Mouse (Mus musculus): ENCODE results near the gene Zfp949. TPM values are rescaled to one million over a fixed set of nuclear protein-coding genes. Genes with fewer than 3 reads are reported as not detected.

Zfp949 gene
- total and polyA plus RNA-seq, 3 experiments, result 5.2 to 9.3 (median 7.5) TPM

DNA sequence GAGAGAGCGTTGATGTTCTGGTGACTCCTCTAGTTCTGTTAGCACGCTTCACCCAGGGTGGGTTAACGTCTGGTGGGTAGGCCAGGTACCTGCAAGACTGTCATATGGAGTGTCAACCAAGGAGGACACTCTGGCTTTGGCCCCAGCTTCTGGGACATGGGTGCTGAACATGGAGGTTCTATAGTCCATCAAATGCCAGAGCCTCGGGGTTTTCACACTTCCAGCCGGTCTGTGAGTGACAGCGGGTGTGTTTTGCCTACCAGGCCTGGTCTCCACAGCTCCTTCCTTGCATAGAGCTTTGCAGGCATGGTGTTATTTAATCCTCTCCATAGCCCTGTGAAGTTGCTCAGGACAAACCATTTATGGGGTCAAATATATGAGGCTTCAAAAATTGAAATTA lies 22.5 kb upstream of the Zfp949 start:
- no peak for TF ChIP-seq JUND (conservative IDR thresholded peaks at IDR 0.05; ENCODE audit: low read depth, low read length)
- no peaks in the 10 kb centered on the region for H3K9me3 ChIP-seq (replicated peaks; ENCODE audit: low read length)
- peaks cover 1 to 9% of the 10 kb centered on the region in 2 experiments; a peak in 3 of 4 replicates for H3K4me1 ChIP-seq (ENCODE audit: control insufficient read depth in 1 of 2, insufficient read depth in 2 of 2)
- H3K36me3 ChIP-seq (replicated peaks in 1 of 2; ENCODE audit: control insufficient read depth in 1 of 2, insufficient read depth in 1 of 2, low read length in 1 of 2), result peaks cover 5 to 15% of the 10 kb centered on the region in 2 experiments
- H3K9ac ChIP-seq (ENCODE audit: insufficient read depth, low read depth), result no peak overlapping the region
- H3K27me3 ChIP-seq (replicated peaks), result no peaks in the 10 kb centered on the region
- no peak overlapping the region for H3K27ac ChIP-seq (ENCODE audit: insufficient read depth, low read depth)
- no peak overlapping the region for H3K4me3 ChIP-seq (replicated peaks in 1 of 3; ENCODE audit: low read depth in 2 of 3, low read length in 2 of 3, poor library complexity in 1 of 3)
- dilution Hi-C loops (cut with MboI; ENCODE audit: extremely low pct_ligation_motif_present, extremely low pct_unique_long_range_greater_than_20kb, low sequenced_read_pairs) (no loop called here), in situ Hi-C loops (cut with MboI; ENCODE audit: low pct_ligation_motif_present, low pct_unique_long_range_greater_than_20kb, low sequenced_read_pairs) (no loop called here)
- peaks cover 17% of the 10 kb centered on the region for H3K79me2 ChIP-seq (replicated peaks; ENCODE audit: control insufficient read depth, extremely low read depth, insufficient read depth, poor library complexity, severe bottlenecking)
- DNase-seq (ENCODE audit: extremely low read depth), result no peak
- H3K4me2 ChIP-seq (ENCODE audit: insufficient read depth, low read depth, poor library complexity, severe bottlenecking), result no peak overlapping the region

DNA sequence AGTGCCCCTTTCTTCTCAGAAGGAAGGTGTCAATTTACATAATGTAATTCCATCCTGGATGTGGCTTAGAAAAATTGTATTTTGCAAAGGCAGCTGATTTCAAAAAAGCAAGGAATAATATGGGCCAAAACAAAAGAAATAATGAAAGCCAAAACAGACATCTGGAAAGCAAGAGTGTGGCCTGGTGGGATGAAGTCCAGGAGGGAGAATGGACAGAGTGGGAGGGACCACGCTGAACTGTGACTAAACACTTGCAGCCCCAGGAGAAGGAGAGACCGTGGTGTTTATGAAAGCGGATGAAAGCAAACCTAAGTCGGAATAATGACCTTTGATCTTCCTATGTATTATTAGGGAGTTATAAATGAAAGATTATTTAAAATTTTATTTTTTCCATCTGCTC lies 19.9 kb upstream of the Zfp949 start:
- H3K27ac ChIP-seq (ENCODE audit: insufficient read depth, low read depth), result no peak overlapping the region
- H3K4me1 ChIP-seq (ENCODE audit: control insufficient read depth in 1 of 2, insufficient read depth in 2 of 2), result no peaks in the 10 kb centered on the region; a peak in 1 of 4 replicates
- H3K4me2 ChIP-seq (ENCODE audit: insufficient read depth, low read depth, poor library complexity, severe bottlenecking), result no peak overlapping the region
- no peaks in the 10 kb centered on the region for H3K36me3 ChIP-seq (replicated peaks in 1 of 2; ENCODE audit: control insufficient read depth in 1 of 2, insufficient read depth in 1 of 2, low read length in 1 of 2)
- H3K27me3 ChIP-seq (replicated peaks), result peaks cover 2% of the 10 kb centered on the region
- no peak for DNase-seq (ENCODE audit: extremely low read depth)
- TF ChIP-seq SIN3A (IDR thresholded peaks at IDR 0.05; ENCODE audit: low read length) (no peak), MYC (IDR thresholded peaks at IDR 0.05; ENCODE audit: low read depth, low read length) (no peak), E2F4 (IDR thresholded peaks at IDR 0.05; ENCODE audit: insufficient replicate concordance, low read depth, low read length) (no peak), PAX5 (IDR thresholded peaks at IDR 0.05; ENCODE audit: low read length) (no peak), USF1 (IDR thresholded peaks at IDR 0.05; ENCODE audit: low read depth, low read length) (no peak)
- no peaks in the 10 kb centered on the region for H3K79me2 ChIP-seq (replicated peaks; ENCODE audit: control insufficient read depth, extremely low read depth, insufficient read depth, poor library complexity, severe bottlenecking)
- in situ Hi-C loops (cut with MboI; ENCODE audit: low pct_ligation_motif_present, low pct_unique_long_range_greater_than_20kb, low sequenced_read_pairs) (no loop called here), dilution Hi-C loops (cut with MboI; ENCODE audit: extremely low pct_ligation_motif_present, extremely low pct_unique_long_range_greater_than_20kb, low sequenced_read_pairs) (no loop called here)
- H3K9me3 ChIP-seq (replicated peaks; ENCODE audit: low read length), result no peaks in the 10 kb centered on the region
- H3K4me3 ChIP-seq (replicated peaks in 1 of 3; ENCODE audit: low read depth in 2 of 3, low read length in 2 of 3, poor library complexity in 1 of 3), result no peak overlapping the region
- H3K9ac ChIP-seq (ENCODE audit: insufficient read depth, low read depth), result no peak overlapping the region

GRCm38 (mm10) chr9:88528736-88529135 lies 19.1 kb upstream of the Zfp949 start:
- H3K27ac ChIP-seq (ENCODE audit: insufficient read depth, low read depth), result no peak overlapping the region
- in situ Hi-C loops (cut with MboI; ENCODE audit: low pct_ligation_motif_present, low pct_unique_long_range_greater_than_20kb, low sequenced_read_pairs) (no loop called here), dilution Hi-C loops (cut with MboI; ENCODE audit: extremely low pct_ligation_motif_present, extremely low pct_unique_long_range_greater_than_20kb, low sequenced_read_pairs) (no loop called here)
- peaks cover 2% of the 10 kb centered on the region for H3K27me3 ChIP-seq (replicated peaks)
- H3K9me3 ChIP-seq (replicated peaks; ENCODE audit: low read length), result no peaks in the 10 kb centered on the region
- H3K9ac ChIP-seq (ENCODE audit: insufficient read depth, low read depth), result no peak overlapping the region
- H3K36me3 ChIP-seq (replicated peaks in 1 of 2; ENCODE audit: control insufficient read depth in 1 of 2, insufficient read depth in 1 of 2, low read length in 1 of 2), result no peaks in the 10 kb centered on the region
- no peak overlapping the region for H3K4me2 ChIP-seq (ENCODE audit: insufficient read depth, low read depth, poor library complexity, severe bottlenecking)
- no peak overlapping the region for H3K4me3 ChIP-seq (replicated peaks in 1 of 3; ENCODE audit: low read depth in 2 of 3, low read length in 2 of 3, poor library complexity in 1 of 3)
- H3K79me2 ChIP-seq (replicated peaks; ENCODE audit: control insufficient read depth, extremely low read depth, insufficient read depth, poor library complexity, severe bottlenecking), result no peaks in the 10 kb centered on the region
- H3K4me1 ChIP-seq (ENCODE audit: control insufficient read depth in 1 of 2, insufficient read depth in 2 of 2), result no peaks in the 10 kb centered on the region
- no peak for TF ChIP-seq MEF2A (IDR thresholded peaks at IDR 0.05; ENCODE audit: borderline replicate concordance, low read depth, low read length)
- no peak for TF ChIP-seq TCF12 (IDR thresholded peaks at IDR 0.05; ENCODE audit: low read depth, low read length)
- DNase-seq (ENCODE audit: extremely low read depth), result no peak
